Mouse (Mus musculus): ENCODE measurements around the gene Lpp. TPM values are rescaled to one million over a fixed set of nuclear protein-coding genes. Genes with fewer than 3 reads are reported as not detected.

The Lpp gene
- total and polyA plus RNA-seq, 3 experiments, result 0.16 TPM; not detected in 2

GRCm38 (mm10) chr16:24607896-24608457 is 214.7 kb downstream of the Lpp start:
- Histone ChIP-seq H3K4me3 (ENCODE audit: low read depth, low read length) (no peak overlapping the region), H3K36me3 (replicated peaks) (no peaks in the 10 kb centered on the region), H3K9me3 (replicated peaks) (peaks cover 18% of the 10 kb centered on the region), H3K4me1 (ENCODE audit: insufficient read depth, low read depth, low read length) (no peaks in the 10 kb centered on the region), H3K27me3 (ENCODE audit: insufficient read depth, low read length) (no peaks in the 10 kb centered on the region)
- ATAC-seq (ENCODE audit: extremely low read depth, insufficient number of reproducible peaks, low FRiP score, poor library complexity, severe bottlenecking) (no peak), DNase-seq (ENCODE audit: low spot score) (no peak)
- no peak for TF ChIP-seq POLR2AphosphoS5 (IDR thresholded peaks at IDR 0.05; ENCODE audit: insufficient replicate concordance, low read depth, low read length)

GRCm38 (mm10) chr16:24619458-24619857 is 226.2 kb downstream of the Lpp start:
- no peak for TF ChIP-seq CTCF (IDR thresholded peaks at IDR 0.05; ENCODE audit: low read depth, low read length)
- TF ChIP-seq TAL1 (conservative IDR thresholded peaks at IDR 0.05; ENCODE audit: low read depth, low read length), result no peak
- no peak for TF ChIP-seq GATA1 (IDR thresholded peaks at IDR 0.05; ENCODE audit: borderline replicate concordance, low read length)
- TF ChIP-seq GATA2 (IDR thresholded peaks at IDR 0.05; ENCODE audit: borderline replicate concordance, low read depth, low read length), result no peak
- no peak for TF ChIP-seq POLR2AphosphoS5 (IDR thresholded peaks at IDR 0.05; ENCODE audit: insufficient replicate concordance, low read depth, low read length)
- no peak for DNase-seq (ENCODE audit: low spot score)
- no peaks in the 10 kb centered on the region for H3K36me3 ChIP-seq (replicated peaks)
- H3K27me3 ChIP-seq (ENCODE audit: insufficient read depth, low read length), result no peaks in the 10 kb centered on the region
- no peak for ATAC-seq (ENCODE audit: extremely low read depth, insufficient number of reproducible peaks, low FRiP score, poor library complexity, severe bottlenecking)
- H3K4me1 ChIP-seq (ENCODE audit: insufficient read depth, low read depth, low read length), result no peaks in the 10 kb centered on the region
- H3K4me3 ChIP-seq (ENCODE audit: low read depth, low read length), result no peak overlapping the region
- peaks cover 11% of the 10 kb centered on the region; the same call in 1 of the 2 replicates for H3K9me3 ChIP-seq (replicated peaks)

DNA sequence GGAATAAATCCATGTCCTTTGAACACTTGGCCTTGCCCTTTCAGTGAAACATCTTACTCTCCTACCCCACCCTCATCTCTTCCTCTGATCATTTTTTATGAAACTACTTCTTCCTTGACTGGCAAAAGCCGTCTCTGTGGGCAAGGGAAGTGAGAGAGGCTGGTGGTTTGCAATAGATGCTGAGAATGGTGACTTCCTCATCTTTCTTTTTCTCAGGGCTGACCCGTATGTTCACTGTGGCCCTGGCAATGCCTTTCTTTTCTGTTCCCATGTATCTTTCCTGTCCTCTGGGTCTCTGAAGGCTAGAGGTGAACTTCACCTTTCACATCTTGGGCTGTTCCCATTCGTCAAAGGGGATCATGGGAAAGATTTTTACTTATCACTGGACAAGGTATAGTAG is 226.7 kb downstream of the Lpp start:
- DNase-seq (ENCODE audit: low spot score) (no peak), ATAC-seq (ENCODE audit: extremely low read depth, insufficient number of reproducible peaks, low FRiP score, poor library complexity, severe bottlenecking) (no peak)
- TF ChIP-seq GATA2 (IDR thresholded peaks at IDR 0.05; ENCODE audit: borderline replicate concordance, low read depth, low read length), result no peak
- TF ChIP-seq GATA1 (IDR thresholded peaks at IDR 0.05; ENCODE audit: borderline replicate concordance, low read length), result no peak
- TF ChIP-seq POLR2AphosphoS5 (IDR thresholded peaks at IDR 0.05; ENCODE audit: insufficient replicate concordance, low read depth, low read length), result no peak
- no peak for TF ChIP-seq TAL1 (conservative IDR thresholded peaks at IDR 0.05; ENCODE audit: low read depth, low read length)
- TF ChIP-seq CTCF (IDR thresholded peaks at IDR 0.05; ENCODE audit: low read depth, low read length), result no peak
- H3K4me1 ChIP-seq (ENCODE audit: insufficient read depth, low read depth, low read length), result no peaks in the 10 kb centered on the region
- H3K27me3 ChIP-seq (ENCODE audit: insufficient read depth, low read length), result no peaks in the 10 kb centered on the region
- H3K9me3 ChIP-seq (replicated peaks), result peaks cover 11% of the 10 kb centered on the region; the same call in 1 of the 2 replicates
- H3K4me3 ChIP-seq (ENCODE audit: low read depth, low read length), result no peak overlapping the region
- H3K36me3 ChIP-seq (replicated peaks), result no peaks in the 10 kb centered on the region

DNA sequence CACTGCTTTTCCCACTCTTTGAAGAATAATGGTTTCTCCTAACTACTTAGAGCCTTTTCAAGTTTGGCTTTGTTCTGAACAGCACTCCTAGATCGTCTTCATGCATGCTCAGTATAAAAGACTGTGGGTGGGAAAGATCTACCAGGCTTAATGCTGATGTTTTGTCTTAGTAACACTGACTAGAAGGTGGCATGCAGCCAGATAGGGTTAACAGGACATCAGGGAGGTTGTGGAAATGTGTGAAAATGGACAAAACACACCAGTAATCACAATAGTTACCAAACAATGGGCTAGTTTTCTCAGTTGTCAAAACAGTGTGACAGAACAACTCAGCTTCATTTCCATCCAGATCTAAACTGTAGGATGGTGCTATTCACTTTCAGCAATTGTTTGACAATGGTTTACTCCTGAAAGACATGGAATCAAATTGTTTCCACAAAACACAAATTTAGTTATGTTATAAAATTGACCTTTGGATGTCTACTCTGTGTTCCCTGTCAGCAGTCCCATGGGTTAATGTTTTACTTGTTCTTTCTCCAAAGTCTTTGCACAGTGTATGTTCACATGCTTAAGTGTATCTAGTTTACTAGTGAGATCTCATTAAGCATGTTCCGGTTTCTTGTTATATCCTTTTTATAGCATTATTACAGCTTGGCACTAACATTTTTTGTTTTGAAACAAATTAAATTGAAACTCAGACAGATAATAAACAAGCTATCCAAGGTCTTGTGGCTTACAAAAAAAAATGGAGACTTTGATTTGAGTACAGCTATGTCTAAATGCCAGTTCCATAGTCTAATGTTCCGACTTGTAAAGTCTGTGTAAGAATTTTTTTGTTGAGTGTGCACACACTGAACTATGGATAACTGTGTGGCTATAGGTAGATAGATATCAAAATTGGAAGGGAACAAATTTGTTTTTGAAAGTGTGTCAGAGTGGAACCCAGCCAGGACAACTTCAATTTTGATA is 229.2 kb downstream of the Lpp start:
- H3K9me3 ChIP-seq (replicated peaks), result peaks cover 5% of the 10 kb centered on the region; the same call in 1 of the 2 replicates
- no peak overlapping the region for H3K4me3 ChIP-seq (ENCODE audit: low read depth, low read length)
- TF ChIP-seq CTCF (IDR thresholded peaks at IDR 0.05; ENCODE audit: low read depth, low read length), result no peak
- TF ChIP-seq TAL1 (conservative IDR thresholded peaks at IDR 0.05; ENCODE audit: low read depth, low read length), result no peak
- no peak for TF ChIP-seq GATA2 (IDR thresholded peaks at IDR 0.05; ENCODE audit: borderline replicate concordance, low read depth, low read length)
- TF ChIP-seq GATA1 (IDR thresholded peaks at IDR 0.05; ENCODE audit: borderline replicate concordance, low read length), result no peak
- TF ChIP-seq POLR2AphosphoS5 (IDR thresholded peaks at IDR 0.05; ENCODE audit: insufficient replicate concordance, low read depth, low read length), result no peak
- DNase-seq (ENCODE audit: low spot score), result no peak
- H3K36me3 ChIP-seq (replicated peaks), result no peaks in the 10 kb centered on the region
- no peak for ATAC-seq (ENCODE audit: extremely low read depth, insufficient number of reproducible peaks, low FRiP score, poor library complexity, severe bottlenecking)
- H3K4me1 ChIP-seq (ENCODE audit: insufficient read depth, low read depth, low read length), result no peaks in the 10 kb centered on the region
- H3K27me3 ChIP-seq (ENCODE audit: insufficient read depth, low read length), result no peaks in the 10 kb centered on the region

- no peaks in the 10 kb centered on the region for H3K36me3 ChIP-seq (replicated peaks)
- H3K9me3 ChIP-seq (replicated peaks), result peaks cover 7% of the 10 kb centered on the region; the same call in 1 of the 2 replicates
- DNase-seq (ENCODE audit: low spot score) (no peak), ATAC-seq (ENCODE audit: extremely low read depth, insufficient number of reproducible peaks, low FRiP score, poor library complexity, severe bottlenecking) (no peak)
- no peak overlapping the region for H3K4me3 ChIP-seq (ENCODE audit: low read depth, low read length)
- no peak for TF ChIP-seq TAL1 (conservative IDR thresholded peaks at IDR 0.05; ENCODE audit: low read depth, low read length)
- TF ChIP-seq POLR2AphosphoS5 (IDR thresholded peaks at IDR 0.05; ENCODE audit: insufficient replicate concordance, low read depth, low read length), result no peak
- TF ChIP-seq GATA1 (IDR thresholded peaks at IDR 0.05; ENCODE audit: borderline replicate concordance, low read length), result no peak
- no peak for TF ChIP-seq CTCF (IDR thresholded peaks at IDR 0.05; ENCODE audit: low read depth, low read length)
- no peak for TF ChIP-seq GATA2 (IDR thresholded peaks at IDR 0.05; ENCODE audit: borderline replicate concordance, low read depth, low read length)
- no peaks in the 10 kb centered on the region for H3K27me3 ChIP-seq (ENCODE audit: insufficient read depth, low read length)
- H3K4me1 ChIP-seq (ENCODE audit: insufficient read depth, low read depth, low read length), result no peaks in the 10 kb centered on the region
Observed at GRCm38 (mm10) chr16:24624335-24624734, 231.0 kb downstream of the Lpp start.

GRCm38 (mm10) chr16:24625576-24625975 is 232.3 kb downstream of the Lpp start:
- no peak for TF ChIP-seq GATA1 (IDR thresholded peaks at IDR 0.05; ENCODE audit: borderline replicate concordance, low read length)
- TF ChIP-seq GATA2 (IDR thresholded peaks at IDR 0.05; ENCODE audit: borderline replicate concordance, low read depth, low read length), result no peak
- TF ChIP-seq POLR2AphosphoS5 (IDR thresholded peaks at IDR 0.05; ENCODE audit: insufficient replicate concordance, low read depth, low read length), result no peak
- no peak for TF ChIP-seq TAL1 (conservative IDR thresholded peaks at IDR 0.05; ENCODE audit: low read depth, low read length)
- TF ChIP-seq CTCF (IDR thresholded peaks at IDR 0.05; ENCODE audit: low read depth, low read length), result no peak
- H3K27me3 ChIP-seq (ENCODE audit: insufficient read depth, low read length), result no peaks in the 10 kb centered on the region
- DNase-seq (ENCODE audit: low spot score) (no peak), ATAC-seq (ENCODE audit: extremely low read depth, insufficient number of reproducible peaks, low FRiP score, poor library complexity, severe bottlenecking) (no peak)
- no peaks in the 10 kb centered on the region for H3K36me3 ChIP-seq (replicated peaks)
- no peaks in the 10 kb centered on the region for H3K4me1 ChIP-seq (ENCODE audit: insufficient read depth, low read depth, low read length)
- H3K9me3 ChIP-seq (replicated peaks), result peaks cover 10% of the 10 kb centered on the region
- no peak overlapping the region for H3K4me3 ChIP-seq (ENCODE audit: low read depth, low read length)
